Comparison of ENCODE assay signal across 9 mouse cellular contexts in the genomic region with DNA sequence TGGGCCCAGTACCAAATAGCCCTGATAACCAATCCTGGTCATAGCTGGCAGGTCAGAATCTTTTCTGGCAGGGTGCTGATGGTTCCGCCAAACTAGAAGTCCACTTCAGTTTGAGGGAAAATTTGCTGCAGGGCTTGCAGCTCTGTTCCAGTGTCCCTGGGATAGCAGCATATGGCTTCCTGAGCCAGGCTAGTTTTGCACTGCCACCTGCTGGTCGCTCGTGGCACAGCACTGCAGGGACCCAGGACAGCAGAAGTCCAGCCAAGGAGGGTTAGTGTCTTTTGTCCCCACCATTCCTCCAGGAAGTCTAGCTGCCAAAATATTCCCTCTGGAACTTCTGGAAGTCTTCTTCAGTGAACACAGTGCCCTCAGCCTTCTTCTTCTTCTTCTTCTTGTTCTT. TPM values are rescaled to one million over a fixed set of nuclear protein-coding genes. Genes with fewer than 3 reads are reported as not detected.
A peak's percentile ranks its signal among the peaks of the same experiment; 100 is the strongest.
DNase-seq lines count a peak whose midpoint lies in the region; ATAC-seq lines count a peak whose summit lies in the region.
"Had no signal": no experiment of that assay in that cellular context is flagged by ENCODE, and none has a peak within 500 bp of the region (broad histone marks: within the 10 kb centered on the region; RNA-seq: fewer than 3 reads in every experiment).

No protein-coding gene starts in this region.

- H3K36me3 ChIP-seq in heart, embryonic 11.5 days (ENCODE audit: control insufficient read depth, insufficient read depth, low read length), result peaks cover 14% of the 10 kb centered on the region
- H3K36me3 ChIP-seq in forebrain, embryonic 14.5 days (ENCODE audit: control insufficient read depth, insufficient read depth, low read length), result peaks cover 45% of the 10 kb centered on the region
- H3K36me3 ChIP-seq in hindbrain, embryonic 14.5 days (replicated peaks; ENCODE audit: control insufficient read depth, insufficient read depth), result peaks cover 41% of the 10 kb centered on the region

- H3K9ac ChIP-seq in heart, embryonic 11.5 days (ENCODE audit: low read depth, low read length), result no peak overlapping the region
- H3K9ac ChIP-seq in forebrain, embryonic 14.5 days (ENCODE audit: low read length), result no peak overlapping the region
- no peak overlapping the region for H3K9ac ChIP-seq in hindbrain, embryonic 14.5 days

- intact Hi-C loops in left cerebral cortex, postnatal 36 days (cut with DNase I), result loop anchor here (5.0 kb wide), 2 partner anchors 33 to 168 kb away; a partner anchor contains a TSS

- H3K9me3 ChIP-seq in heart, embryonic 11.5 days (replicated peaks; ENCODE audit: control insufficient read depth, low read length), result no peaks in the 10 kb centered on the region
- H3K9me3 ChIP-seq in forebrain, embryonic 14.5 days (replicated peaks; ENCODE audit: control insufficient read depth, low read length), result no peaks in the 10 kb centered on the region
- H3K9me3 ChIP-seq in hindbrain, embryonic 14.5 days (ENCODE audit: control insufficient read depth, low read length), result no peaks in the 10 kb centered on the region

- H3K27me3 ChIP-seq in heart, embryonic 11.5 days (ENCODE audit: control insufficient read depth, insufficient read depth, low read length), result no peaks in the 10 kb centered on the region
- no peaks in the 10 kb centered on the region for H3K27me3 ChIP-seq in forebrain, embryonic 14.5 days (replicated peaks; ENCODE audit: control insufficient read depth, insufficient read depth, low read length)
- H3K27me3 ChIP-seq in hindbrain, embryonic 14.5 days (ENCODE audit: control insufficient read depth, insufficient read depth, low read length), result no peaks in the 10 kb centered on the region

- H3K4me3 ChIP-seq in heart, embryonic 11.5 days (ENCODE audit: low read depth, low read length), result no peak overlapping the region
- no peak overlapping the region for H3K4me3 ChIP-seq in forebrain, embryonic 14.5 days (ENCODE audit: low read depth, low read length)
- no peak overlapping the region for H3K4me3 ChIP-seq in hindbrain, embryonic 14.5 days (replicated peaks; ENCODE audit: low read length)

- H3K4me2 ChIP-seq in heart, embryonic 11.5 days, result no peak overlapping the region
- no peak overlapping the region for H3K4me2 ChIP-seq in forebrain, embryonic 14.5 days (ENCODE audit: low read length)
- no peak overlapping the region for H3K4me2 ChIP-seq in hindbrain, embryonic 14.5 days (replicated peaks)

- WGBS in heart, embryonic 11.5 days (ENCODE audit: insufficient replicate concordance), result 12% methylated on average over 3 of the region's 3 CpGs
- 11% methylated on average over 3 of the region's 3 CpGs for WGBS in forebrain, embryonic 14.5 days
- WGBS in hindbrain, embryonic 14.5 days, result 15% methylated on average over 3 of the region's 3 CpGs

- no peak overlapping the region for H3K27ac ChIP-seq in heart, embryonic 11.5 days (ENCODE audit: low read depth, low read length)
- no peak overlapping the region for H3K27ac ChIP-seq in forebrain, embryonic 14.5 days (ENCODE audit: low read depth, low read length)
- no peak overlapping the region for H3K27ac ChIP-seq in hindbrain, embryonic 14.5 days
- H3K27ac ChIP-seq: macrophage had no signal

- peak; percentile 97 for DNase-seq in heart, adult 11 months
- DNase-seq in c-Kit-negative CD71-positive TER-119-positive erythroid progenitor cells, embryonic 14.5 days (ENCODE audit: low read depth, low spot score), result peak; percentile 73
- DNase-seq in forebrain, embryonic 14.5 days (ENCODE audit: low spot score), result peak; percentile 86
- peak; percentile 88 for DNase-seq in hindbrain, embryonic 14.5 days (ENCODE audit: low spot score)
- peak; percentile 75 to 82 for DNase-seq in left cerebral cortex, postnatal 36 days (ENCODE audit: low spot score in 2 of 2)
- DNase-seq in monocyte, adult 2 months (ENCODE audit: low read depth in 1 of 2, low spot score in 2 of 2), result peak; percentile 35 to 70
- DNase-seq in spleen, postnatal 14 days (ENCODE audit: low spot score in 2 of 2), result peak; percentile 74 to 84

- H3K4me1 ChIP-seq in heart, embryonic 11.5 days (ENCODE audit: control insufficient read depth, insufficient read depth, low read length), result peaks cover 24% of the 10 kb centered on the region
- H3K4me1 ChIP-seq in forebrain, embryonic 14.5 days (ENCODE audit: control insufficient read depth, insufficient read depth, low read length), result peaks cover 19% of the 10 kb centered on the region
- H3K4me1 ChIP-seq in hindbrain, embryonic 14.5 days (replicated peaks; ENCODE audit: control insufficient read depth, insufficient read depth, low read length), result peaks cover 28% of the 10 kb centered on the region

- no peak for ATAC-seq in heart, embryonic 11.5 days (replicated peaks; ENCODE audit: insufficient number of reproducible peaks, low FRiP score, low TSS enrichment)
- ATAC-seq in forebrain, embryonic 14.5 days, result no peak
- no peak for ATAC-seq in hindbrain, embryonic 14.5 days (ENCODE audit: low FRiP score)

RNA-seq across cellular contexts. Expression of a gene that starts 3.4 kb away (rescaled TPM):
- polyA plus RNA-seq in heart, embryonic 11.5 days (2014; fragmentation: Nextera tagmentation; extraction: Ambion mirVana), result 48.1 and 53.8 TPM in 2 replicates
- polyA plus RNA-seq in forebrain, embryonic 14.5 days (2014; fragmentation: Nextera tagmentation; extraction: Ambion mirVana), result 71.1 and 78.0 TPM in 2 replicates
- 75.0 and 83.7 TPM in 2 replicates for polyA plus RNA-seq in hindbrain, embryonic 14.5 days (2014; fragmentation: Nextera tagmentation; extraction: Ambion mirVana)
- 10 to 100 TPM; 40.9 to 41.1 TPM for total RNA-seq in left cerebral cortex, postnatal 36 days (2021)

RNA-seq across cellular contexts. Expression of a gene that starts 5.7 kb away (rescaled TPM):
- polyA plus RNA-seq in heart, embryonic 11.5 days (2014; fragmentation: Nextera tagmentation; extraction: Ambion mirVana), result 90.2 and 94.4 TPM in 2 replicates
- polyA plus RNA-seq in forebrain, embryonic 14.5 days (2014; fragmentation: Nextera tagmentation; extraction: Ambion mirVana), result 133 and 140 TPM in 2 replicates
- polyA plus RNA-seq in hindbrain, embryonic 14.5 days (2014; fragmentation: Nextera tagmentation; extraction: Ambion mirVana), result 102 and 115 TPM in 2 replicates
- total RNA-seq in left cerebral cortex, postnatal 36 days (2021), result 100 to 1,000 TPM in 1 of 2 experiments, 10 to 100 TPM in 1; 99.7 to 113 TPM

RNA-seq across cellular contexts. Expression of a gene that starts 25.0 kb away (rescaled TPM):
- polyA plus RNA-seq in heart, embryonic 11.5 days (2014; fragmentation: Nextera tagmentation; extraction: Ambion mirVana), result not detected in 2 replicates
- polyA plus RNA-seq in forebrain, embryonic 14.5 days (2014; fragmentation: Nextera tagmentation; extraction: Ambion mirVana), result not detected in 2 replicates
- not detected in 2 replicates for polyA plus RNA-seq in hindbrain, embryonic 14.5 days (2014; fragmentation: Nextera tagmentation; extraction: Ambion mirVana)
- 10 to 100 TPM; 13.7 to 17.3 TPM for total RNA-seq in left cerebral cortex, postnatal 36 days (2021)
- polyA plus RNA-seq: macrophage had no signal

RNA-seq across cellular contexts. Expression of a gene that starts 26.4 kb away (rescaled TPM):
- polyA plus RNA-seq in heart, embryonic 11.5 days (2014; fragmentation: Nextera tagmentation; extraction: Ambion mirVana), result 0.01 TPM in 1 of 2 replicates, not detected in the other
- 0.46 and 0.51 TPM in 2 replicates for polyA plus RNA-seq in forebrain, embryonic 14.5 days (2014; fragmentation: Nextera tagmentation; extraction: Ambion mirVana)
- 0.80 and 0.86 TPM in 2 replicates for polyA plus RNA-seq in hindbrain, embryonic 14.5 days (2014; fragmentation: Nextera tagmentation; extraction: Ambion mirVana)
- 10 to 100 TPM; 73.2 to 73.7 TPM for total RNA-seq in left cerebral cortex, postnatal 36 days (2021)
- polyA plus RNA-seq: macrophage had no signal

RNA-seq across cellular contexts. Expression of a gene that starts 26.9 kb away (rescaled TPM):
- polyA plus RNA-seq in heart, embryonic 11.5 days (2014; fragmentation: Nextera tagmentation; extraction: Ambion mirVana), result 26.8 and 29.5 TPM in 2 replicates
- polyA plus RNA-seq in forebrain, embryonic 14.5 days (2014; fragmentation: Nextera tagmentation; extraction: Ambion mirVana), result 28.3 and 37.0 TPM in 2 replicates
- 36.4 and 38.6 TPM in 2 replicates for polyA plus RNA-seq in hindbrain, embryonic 14.5 days (2014; fragmentation: Nextera tagmentation; extraction: Ambion mirVana)
- 10 to 100 TPM; 32.4 to 33.7 TPM for total RNA-seq in left cerebral cortex, postnatal 36 days (2021)
